ENCODE assay signal across 8 mouse cellular contexts in the genomic region with DNA sequence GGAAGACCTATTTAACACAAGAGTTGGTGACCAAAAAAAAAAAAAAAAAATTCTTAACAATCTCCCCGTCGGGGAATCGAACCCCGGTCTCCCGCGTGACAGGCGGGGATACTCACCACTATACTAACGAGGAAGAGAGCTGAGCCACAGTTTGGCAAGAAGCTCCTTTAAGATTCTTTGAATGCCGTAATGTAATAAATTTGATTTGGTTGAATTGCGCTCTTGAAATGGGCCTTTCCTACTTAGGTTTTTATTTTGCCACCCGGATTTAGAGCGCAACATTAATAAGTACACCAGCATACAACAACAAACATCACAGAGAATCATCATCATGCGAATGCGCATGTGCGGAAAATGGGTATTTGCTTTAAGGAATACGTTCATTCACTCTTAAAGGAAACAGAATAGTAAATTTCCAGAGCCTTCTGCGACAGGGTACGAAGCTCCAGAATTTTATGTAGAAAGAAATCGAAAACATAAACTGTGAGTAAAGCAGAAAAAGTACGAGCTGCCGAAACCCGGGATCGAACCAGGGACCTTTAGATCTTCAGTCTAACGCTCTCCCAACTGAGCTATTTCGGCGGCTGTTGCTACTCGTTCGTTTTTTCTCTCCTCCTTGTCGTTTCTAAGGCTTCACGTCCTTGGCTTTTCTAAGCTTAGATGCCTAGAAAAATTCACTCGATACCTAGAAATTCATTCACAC. TPM values are rescaled to one million over a fixed set of nuclear protein-coding genes. Genes with fewer than 3 reads are reported as not detected.
DNase-seq lines count a peak whose midpoint lies in the region; ATAC-seq and TF ChIP-seq lines count a peak whose summit lies in the region.

No protein-coding gene starts in this region.

- peak overlapping the region; percentile 91 for H3K27ac ChIP-seq in hindbrain, embryonic 14.5 days

- under 1% methylated on average over 31 of the region's 31 CpGs for WGBS in hindbrain, embryonic 14.5 days

- H3K27me3 ChIP-seq in Patski: no peaks in the 10 kb centered on the region
- H3K27me3 ChIP-seq in hindbrain, embryonic 14.5 days (ENCODE audit: control insufficient read depth, insufficient read depth, low read length): no peaks in the 10 kb centered on the region

- CTCF ChIA-PET in Patski (lab: Charles Lee): interaction anchor here (1.2 to 4.6 kb wide), 8 partner anchors 11 to 82 kb away, joined by 3 to 37 read pairs (median 6); no protein-coding TSS in a partner anchor

- in situ Hi-C loops in Patski (cut with MboI; ENCODE audit: low pct_unique_long_range_greater_than_20kb): loop anchor here (5.0 kb wide), 1 partner anchor 72 kb away; the partner anchor contains the start of gene Aacs

- DNase-seq in Patski (ENCODE audit: low read depth, low spot score): no peak
- peak; percentile 93 to 95 for DNase-seq in cerebellum, postnatal 14 days
- DNase-seq in frontal cortex, postnatal 25 days (ENCODE audit: low spot score in 2 of 2): peak; percentile 93 to 96
- DNase-seq in hindbrain, embryonic 14.5 days (ENCODE audit: low spot score): peak; percentile 100
- DNase-seq in layer of hippocampus, postnatal 25 days (ENCODE audit: extremely low spot score in 1 of 2, low spot score in 1 of 2): peak; percentile 94 to 95
- peak; percentile 91 for DNase-seq in lung, postnatal 25 days (ENCODE audit: low spot score)
- peak; percentile 99 for DNase-seq in retina, embryonic 14.5 days (ENCODE audit: low spot score)
- peak; percentile 88 for DNase-seq in thymus, postnatal 4 days

- POLR2A ChIA-PET in Patski (lab: Charles Lee): interaction anchor here (0.6 to 4.8 kb wide), 7 partner anchors 12 to 44 kb away, joined by 3 to 73 read pairs (median 7); partner anchors contain the start of gene Ubc

- peak overlapping the region; percentile 68 for H3K4me2 ChIP-seq in hindbrain, embryonic 14.5 days (replicated peaks)

- H3K9ac ChIP-seq in hindbrain, embryonic 14.5 days: peak overlapping the region; percentile 73

- peaks cover 10% of the 10 kb centered on the region for H3K4me1 ChIP-seq in hindbrain, embryonic 14.5 days (replicated peaks; ENCODE audit: control insufficient read depth, insufficient read depth, low read length)

- H3K9me3 ChIP-seq in hindbrain, embryonic 14.5 days (ENCODE audit: control insufficient read depth, low read length): no peaks in the 10 kb centered on the region

- peak overlapping the region; percentile 52 for H3K4me3 ChIP-seq in hindbrain, embryonic 14.5 days (replicated peaks; ENCODE audit: low read length)

- ATAC-seq in Patski: peak; percentile 4
- peak; percentile 55 for ATAC-seq in hindbrain, embryonic 14.5 days (ENCODE audit: low FRiP score)

- no peak for TF ChIP-seq CTCF in Patski (IDR thresholded peaks at IDR 0.05)

- no peaks in the 10 kb centered on the region for H3K36me3 ChIP-seq in hindbrain, embryonic 14.5 days (replicated peaks; ENCODE audit: control insufficient read depth, insufficient read depth)

RNA-seq across cellular contexts. Expression of gene Ubc, which starts 15.7 kb away (rescaled TPM):
- 1,637 TPM for polyA plus RNA-seq in Patski (2021)
- 1,333 and 1,355 TPM in 2 replicates for polyA plus RNA-seq in hindbrain, embryonic 14.5 days (2014; fragmentation: Nextera tagmentation; extraction: Ambion mirVana)
- total RNA-seq in layer of hippocampus, postnatal 25 days (2021): 100 to 1,000 TPM; 775 to 848 TPM

RNA-seq across cellular contexts. Expression of gene Gm10382, which starts 16.6 kb away (rescaled TPM):
- polyA plus RNA-seq in Patski (2021): 4.1 TPM
- polyA plus RNA-seq in hindbrain, embryonic 14.5 days (2014; fragmentation: Nextera tagmentation; extraction: Ambion mirVana): 0.63 TPM in 1 of 2 replicates, not detected in the other
- total RNA-seq in layer of hippocampus, postnatal 25 days (2021): under 1 TPM in 1 of 2 experiments, not detected in 1; 0.37 TPM

RNA-seq across cellular contexts. Expression of gene Dhx37, which starts 28.2 kb away (rescaled TPM):
- 42.0 TPM for polyA plus RNA-seq in Patski (2021)
- 6.8 and 10.2 TPM in 2 replicates for polyA plus RNA-seq in hindbrain, embryonic 14.5 days (2014; fragmentation: Nextera tagmentation; extraction: Ambion mirVana)
- total RNA-seq in layer of hippocampus, postnatal 25 days (2021): 10 to 100 TPM; 11.9 to 14.8 TPM

RNA-seq across cellular contexts. Expression of gene Bri3bp, which starts 35.7 kb away (rescaled TPM):
- 83.7 TPM for polyA plus RNA-seq in Patski (2021)
- polyA plus RNA-seq in hindbrain, embryonic 14.5 days (2014; fragmentation: Nextera tagmentation; extraction: Ambion mirVana): 34.3 and 36.7 TPM in 2 replicates
- 100 to 1,000 TPM; 101 to 109 TPM for total RNA-seq in layer of hippocampus, postnatal 25 days (2021)
